Mouse (Mus musculus): ENCODE measurements around the gene 4921536K21Rik. TPM values are rescaled to one million over a fixed set of nuclear protein-coding genes. Genes with fewer than 3 reads are reported as not detected.

Gene 4921536K21Rik
- polyA plus RNA-seq (2014; fragmentation: Nextera tagmentation; extraction: Ambion mirVana): 0.14 TPM in 1 of 2 replicates, not detected in the other

DNA sequence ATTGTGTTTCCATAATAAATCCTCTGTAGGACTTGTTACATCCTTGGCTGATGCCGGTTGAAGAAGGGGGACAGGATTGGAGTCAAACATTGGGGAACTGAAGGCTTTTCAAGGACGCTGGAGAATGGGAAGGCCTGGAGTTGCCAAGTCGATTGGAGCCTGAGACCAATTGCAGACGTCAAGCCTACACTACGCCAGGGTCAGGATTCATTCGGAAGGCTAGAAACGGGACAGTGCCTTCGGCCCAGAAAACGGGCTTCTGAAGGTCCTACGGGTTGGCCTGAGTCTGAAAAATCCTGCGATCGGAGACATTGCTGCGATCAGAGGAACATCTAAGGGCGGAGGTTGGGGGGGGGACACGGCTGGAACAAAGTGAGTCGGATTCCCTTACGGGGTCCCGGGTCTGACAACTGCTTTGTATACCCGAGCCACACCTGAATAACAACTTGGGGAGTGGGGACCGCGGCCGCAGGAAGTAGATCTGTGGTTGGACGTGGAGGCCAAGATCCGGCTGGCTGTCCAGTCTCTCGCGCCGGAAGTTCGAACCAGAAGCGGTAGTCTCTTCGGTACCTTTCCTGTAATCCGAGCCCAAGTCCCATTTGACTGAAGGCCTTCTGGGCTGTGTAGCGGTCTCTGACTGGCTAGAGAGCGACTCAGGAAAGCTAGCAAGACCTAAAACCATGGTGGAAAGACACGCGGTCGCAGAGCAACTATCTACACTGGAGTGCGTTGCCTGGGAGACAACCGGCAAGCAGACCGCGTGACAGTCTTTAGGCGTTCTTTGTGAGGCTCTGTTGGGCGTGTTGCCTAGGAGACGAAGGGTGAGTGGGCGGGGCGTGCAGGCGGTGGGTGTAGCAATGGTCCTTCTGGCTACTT lies at the start of gene 4921536K21Rik, which contains the start of gene Dusp18:
4921536K21Rik (minus strand) TSS at position 693 of the 876 bp plus-strand sequence.
Dusp18 (plus strand) TSS at position 835 of the 876 bp plus-strand sequence.
- no peaks in the 10 kb centered on the region for H3K9me3 ChIP-seq (ENCODE audit: low read depth, low read length)
- no peak for TF ChIP-seq CTCF (IDR thresholded peaks at IDR 0.05; ENCODE audit: low read depth)
- peak; percentile 99 for ATAC-seq (ENCODE audit: insufficient read depth)
- H3K36me3 ChIP-seq (ENCODE audit: insufficient read depth): no peaks in the 10 kb centered on the region; the same call in 1 of the 2 replicates
- H3K27me3 ChIP-seq (ENCODE audit: insufficient read depth, low read length): no peaks in the 10 kb centered on the region
- peak within 1 kb of the TSS; percentile 89 for H3K27ac ChIP-seq (ENCODE audit: low read depth)
- peak within 1 kb of the TSS; percentile 91 for H3K4me2 ChIP-seq
- peak within 1 kb of the TSS; percentile 54 for H3K4me3 ChIP-seq (ENCODE audit: low read depth, low read length)
- no peaks in the 10 kb centered on the region for H3K4me1 ChIP-seq (ENCODE audit: insufficient read depth)
- WGBS: 2% methylated on average over 46 of the region's 46 CpGs
- peak; percentile 96 for DNase-seq
- peak within 1 kb of the TSS; percentile 66 for H3K9ac ChIP-seq

DNA sequence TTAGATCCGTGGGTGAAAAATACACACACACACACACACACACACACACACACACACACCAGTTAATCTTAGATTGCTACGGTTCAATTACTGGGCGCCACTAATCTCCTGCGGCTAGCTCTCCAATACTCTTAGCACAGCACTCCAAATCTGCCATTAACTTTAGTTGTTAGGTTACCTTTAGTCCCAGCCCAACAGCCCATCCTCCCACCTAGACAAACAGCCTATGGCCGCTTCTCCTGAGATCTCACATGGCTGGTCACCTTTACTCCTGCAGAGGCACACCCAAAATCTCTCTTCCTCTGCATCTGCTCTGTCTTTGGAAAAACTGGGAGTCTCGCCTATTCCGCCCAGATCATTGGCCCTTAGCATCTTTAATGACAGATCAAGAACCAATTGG lies 46.5 kb upstream of the 4921536K21Rik start:
- no peaks in the 10 kb centered on the region for H3K9me3 ChIP-seq (ENCODE audit: low read depth, low read length)
- WGBS: 82% methylated on average over 7 of the region's 7 CpGs
- H3K4me3 ChIP-seq (ENCODE audit: low read depth, low read length): no peak overlapping the region
- no peaks in the 10 kb centered on the region for H3K4me1 ChIP-seq (ENCODE audit: insufficient read depth)
- H3K9ac ChIP-seq: no peak overlapping the region
- H3K27me3 ChIP-seq (ENCODE audit: insufficient read depth, low read length): no peaks in the 10 kb centered on the region
- DNase-seq (no peak), ATAC-seq (ENCODE audit: insufficient read depth) (no peak)
- H3K4me2 ChIP-seq: no peak overlapping the region
- no peaks in the 10 kb centered on the region for H3K36me3 ChIP-seq (ENCODE audit: insufficient read depth)
- TF ChIP-seq CTCF (IDR thresholded peaks at IDR 0.05; ENCODE audit: low read depth): no peak
- no peak overlapping the region for H3K27ac ChIP-seq (ENCODE audit: low read depth)

- no peak for TF ChIP-seq CTCF (IDR thresholded peaks at IDR 0.05; ENCODE audit: low read depth)
- Histone ChIP-seq H3K27ac (ENCODE audit: low read depth) (no peak overlapping the region), H3K4me2 (no peak overlapping the region)
Observed at GRCm38 (mm10) chr11:3937321-3937874, 42.5 kb upstream of the 4921536K21Rik start.

DNA sequence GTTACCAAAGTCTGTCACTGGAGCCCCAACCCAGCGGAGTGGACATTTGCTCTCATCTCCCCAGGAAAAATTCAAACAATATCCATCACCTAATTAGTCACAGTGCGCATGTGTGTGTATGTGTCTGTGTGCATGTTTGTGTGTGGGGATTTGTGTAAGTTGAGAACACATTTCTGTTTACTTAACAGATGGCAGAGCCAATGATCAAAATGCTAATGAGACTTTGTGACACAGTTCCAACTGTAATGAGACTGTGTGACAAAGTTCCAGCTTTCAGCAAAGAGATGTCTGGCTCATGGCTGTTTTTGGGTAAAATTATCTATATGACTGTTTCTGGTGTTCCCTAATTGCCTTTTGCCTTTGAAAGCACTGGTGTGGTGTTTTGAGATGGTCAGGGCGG lies 41.4 kb upstream of the 4921536K21Rik start:
- Histone ChIP-seq H3K4me2 (no peak overlapping the region), H3K36me3 (ENCODE audit: insufficient read depth) (no peaks in the 10 kb centered on the region), H3K27ac (ENCODE audit: low read depth) (no peak overlapping the region), H3K9ac (no peak overlapping the region), H3K4me3 (ENCODE audit: low read depth, low read length) (no peak overlapping the region), H3K4me1 (ENCODE audit: insufficient read depth) (no peaks in the 10 kb centered on the region), H3K27me3 (ENCODE audit: insufficient read depth, low read length) (no peaks in the 10 kb centered on the region), H3K9me3 (ENCODE audit: low read depth, low read length) (no peaks in the 10 kb centered on the region)
- 66% methylated on average over 3 of the region's 3 CpGs for WGBS
- ATAC-seq (ENCODE audit: insufficient read depth) (no peak), DNase-seq (no peak)
- TF ChIP-seq CTCF (IDR thresholded peaks at IDR 0.05; ENCODE audit: low read depth): no peak

More at GRCm38 (mm10) chr11:3937321-3937874, 42.5 kb upstream of the 4921536K21Rik start:
- Histone ChIP-seq H3K36me3 (ENCODE audit: insufficient read depth) (no peaks in the 10 kb centered on the region), H3K27me3 (ENCODE audit: insufficient read depth, low read length) (no peaks in the 10 kb centered on the region), H3K9me3 (ENCODE audit: low read depth, low read length) (no peaks in the 10 kb centered on the region), H3K4me3 (ENCODE audit: low read depth, low read length) (no peak overlapping the region), H3K4me1 (ENCODE audit: insufficient read depth) (no peaks in the 10 kb centered on the region), H3K9ac (no peak overlapping the region)
- 68% methylated on average over 13 of the region's 13 CpGs for WGBS
- ATAC-seq (ENCODE audit: insufficient read depth): no peak
- DNase-seq: no peak

- no peak for DNase-seq
- Histone ChIP-seq H3K4me2 (no peak overlapping the region), H3K27ac (ENCODE audit: low read depth) (no peak overlapping the region), H3K9me3 (ENCODE audit: low read depth, low read length) (no peaks in the 10 kb centered on the region), H3K4me1 (ENCODE audit: insufficient read depth) (no peaks in the 10 kb centered on the region), H3K4me3 (ENCODE audit: low read depth, low read length) (no peak overlapping the region), H3K9ac (no peak overlapping the region), H3K36me3 (ENCODE audit: insufficient read depth) (no peaks in the 10 kb centered on the region), H3K27me3 (ENCODE audit: insufficient read depth, low read length) (no peaks in the 10 kb centered on the region)
- 73% methylated on average over 4 of the region's 4 CpGs for WGBS
- no peak for ATAC-seq (ENCODE audit: insufficient read depth)
- TF ChIP-seq CTCF (IDR thresholded peaks at IDR 0.05; ENCODE audit: low read depth): no peak
Observed at GRCm38 (mm10) chr11:3935135-3935534, 40.2 kb upstream of the 4921536K21Rik start.

- Histone ChIP-seq H3K4me3 (ENCODE audit: low read depth, low read length) (no peak overlapping the region), H3K9me3 (ENCODE audit: low read depth, low read length) (no peaks in the 10 kb centered on the region), H3K9ac (no peak overlapping the region), H3K4me2 (no peak overlapping the region), H3K4me1 (ENCODE audit: insufficient read depth) (no peaks in the 10 kb centered on the region), H3K36me3 (ENCODE audit: insufficient read depth) (no peaks in the 10 kb centered on the region), H3K27ac (ENCODE audit: low read depth) (no peak overlapping the region), H3K27me3 (ENCODE audit: insufficient read depth, low read length) (no peaks in the 10 kb centered on the region)
- no peak for TF ChIP-seq CTCF (IDR thresholded peaks at IDR 0.05; ENCODE audit: low read depth)
- WGBS: 89% methylated on average over 9 of the region's 9 CpGs
- no peak for DNase-seq
- ATAC-seq (ENCODE audit: insufficient read depth): no peak
Observed at GRCm38 (mm10) chr11:3933756-3934285, 38.9 kb upstream of the 4921536K21Rik start.

Measured in lung, embryonic 14.5 days (tissue).